In genomic region chr2:156278226-156279017, GRCm38 (mm10) we compare ENCODE assay signal across 8 mouse cellular contexts. TPM values are rescaled to one million over a fixed set of nuclear protein-coding genes. Genes with fewer than 3 reads are reported as not detected.
DNase-seq lines count a peak whose midpoint lies in the region; ATAC-seq and TF ChIP-seq lines count a peak whose summit lies in the region.

No protein-coding gene starts in this region.

- H3K4me3 ChIP-seq in MEL (ENCODE audit: control insufficient read depth in 1 of 2, insufficient read depth in 1 of 2, low read depth in 2 of 2, low read length in 2 of 2), result no peak overlapping the region
- H3K4me3 ChIP-seq in layer of hippocampus, adult 2 months, result no peak overlapping the region
- no peak overlapping the region for H3K4me3 ChIP-seq in lung, adult 2 months (replicated peaks; ENCODE audit: extremely low read depth, low read depth, low read length)

- H3K27me3 ChIP-seq in MEL (ENCODE audit: control insufficient read depth in 1 of 2, insufficient read depth in 2 of 2, low read length in 2 of 2), result no peaks in the 10 kb centered on the region

- TF ChIP-seq CTCF in MEL (IDR thresholded peaks at IDR 0.05 in 2 of 3, conservative IDR thresholded peaks at IDR 0.05 in 1 of 3; ENCODE audit: control insufficient read depth in 1 of 3, insufficient read depth in 1 of 3, low read depth in 2 of 3, low read length in 3 of 3, poor library complexity in 1 of 3, severe bottlenecking in 1 of 3), result peak; percentile 75 to 89 (median 77)
- TF ChIP-seq CTCF in layer of hippocampus, adult 2 months (conservative IDR thresholded peaks at IDR 0.05), result peak; percentile 99
- peak; percentile 82 for TF ChIP-seq CTCF in lung, adult 2 months (IDR thresholded peaks at IDR 0.05; ENCODE audit: insufficient read depth, low read length)

- no peak overlapping the region for H3K9ac ChIP-seq in MEL (ENCODE audit: control insufficient read depth, low read depth, low read length, poor library complexity, severe bottlenecking)

- WGBS in lung, adult 2 months, result 16% methylated on average over 4 of the region's 4 CpGs

- H3K27ac ChIP-seq in MEL (ENCODE audit: control insufficient read depth, low read depth, low read length), result no peak overlapping the region
- H3K27ac ChIP-seq in layer of hippocampus, adult 2 months, result peak overlapping the region; percentile 74

- TF ChIP-seq RAD21 in MEL (IDR thresholded peaks at IDR 0.05; ENCODE audit: low read depth, low read length), result peak; percentile 84

- peaks cover 0 to 7% of the 10 kb centered on the region in 2 experiments; a peak in 3 of 4 replicates for H3K36me3 ChIP-seq in MEL (ENCODE audit: control insufficient read depth in 1 of 2, insufficient read depth in 2 of 2, low read length in 2 of 2)

- no peaks in the 10 kb centered on the region; a peak in 1 of 4 replicates for H3K4me1 ChIP-seq in MEL (ENCODE audit: control insufficient read depth in 1 of 2, insufficient read depth in 2 of 2, low read length in 2 of 2)
- H3K4me1 ChIP-seq in lung, adult 2 months (ENCODE audit: control insufficient read depth, insufficient read depth, low read length), result peaks cover 10% of the 10 kb centered on the region

- peak; percentile 79 for DNase-seq in MEL (ENCODE audit: low read depth, low spot score)
- peak; percentile 76 for DNase-seq in cerebellum, adult 8-10 months
- peak; percentile 85 for DNase-seq in forelimb bud, embryonic 11.5 days (ENCODE audit: low read depth, low spot score)
- DNase-seq in heart, postnatal 4 days, result peak; percentile 86
- peak; percentile 78 to 84 for DNase-seq in layer of hippocampus, adult 2 months (ENCODE audit: low spot score in 2 of 2)
- peak; percentile 76 for DNase-seq in lung, adult 2 months
- DNase-seq in testis, postnatal 14 days (ENCODE audit: low spot score), result peak; percentile 65

- ATAC-seq in neutrophil, adult 5-6 weeks (ENCODE audit: extremely low read depth, insufficient number of reproducible peaks, low FRiP score, poor library complexity, severe bottlenecking), result peak; percentile 89

- TF ChIP-seq POLR2A in MEL (IDR thresholded peaks at IDR 0.05; ENCODE audit: control insufficient read depth in 1 of 2, insufficient read depth in 1 of 2, low read depth in 1 of 2, low read length in 2 of 2, poor library complexity in 1 of 2), result no peak
- TF ChIP-seq POLR2A in lung, adult 2 months (IDR thresholded peaks at IDR 0.05; ENCODE audit: borderline replicate concordance, extremely low read depth, low read depth, low read length), result no peak; the same call in 1 of the 2 replicates

- TF ChIP-seq EP300 in MEL (IDR thresholded peaks at IDR 0.05; ENCODE audit: low read depth in 1 of 2, low read length in 2 of 2), result no peak

- no peaks in the 10 kb centered on the region for H3K79me2 ChIP-seq in MEL (ENCODE audit: control insufficient read depth, insufficient read depth, low read length, poor library complexity)

- no peaks in the 10 kb centered on the region for H3K9me3 ChIP-seq in MEL (replicated peaks; ENCODE audit: insufficient read depth, low read length)

TF ChIP-seq in MEL, 35 proteins besides CTCF, POLR2A, EP300 and RAD21:
- TF ChIP-seq SMC3 (IDR thresholded peaks at IDR 0.05; ENCODE audit: low read depth, low read length) (peak; percentile 84), ZNF384 (IDR thresholded peaks at IDR 0.05; ENCODE audit: low read depth, low read length) (no peak), CHD1 (IDR thresholded peaks at IDR 0.05; ENCODE audit: low read depth, low read length) (no peak), GABPA (IDR thresholded peaks at IDR 0.05; ENCODE audit: low read depth, low read length) (no peak), SIN3A (IDR thresholded peaks at IDR 0.05; ENCODE audit: low read length) (peak; percentile 62), MAZ (IDR thresholded peaks at IDR 0.05; ENCODE audit: low read depth, low read length) (0 out of 2 replicates have a peak, but pooled peaks have one; percentile 37), MXI1 (IDR thresholded peaks at IDR 0.05; ENCODE audit: low read depth, low read length) (no peak), ZC3H11A (IDR thresholded peaks at IDR 0.05; ENCODE audit: low read depth, low read length) (peak; percentile 54), NRF1 (IDR thresholded peaks at IDR 0.05; ENCODE audit: insufficient read depth, low read depth, low read length, poor library complexity, severe bottlenecking) (no peak), MAX (IDR thresholded peaks at IDR 0.05; ENCODE audit: low read length) (no peak), KAT2A (conservative IDR thresholded peaks at IDR 0.05; ENCODE audit: low read depth, low read length) (no peak)

RNA-seq across cellular contexts. Expression of gene Cnbd2, which starts 33.7 kb away (rescaled TPM):
- total RNA-seq in MEL (2012; rRNA removed), result 1.2 and 1.8 TPM in 2 replicates
- polyA plus RNA-seq in MEL (2012; ENCODE audit: insufficient read depth in 1 of 2, insufficient read length in 2 of 2, low read depth in 1 of 2, low replicate concordance in 2 of 2, missing spikeins in 1 of 2), result 1 to 10 TPM in 1 of 2 experiments, not detected in 1; 4.8 TPM
- 1 to 10 TPM in 1 of 2 experiments, under 1 TPM in 1; 0.88 to 1.5 TPM for total RNA-seq in heart, postnatal 4 days (2021)
- total RNA-seq in layer of hippocampus, adult 2 months (2021), result 1 to 10 TPM; 5.1 to 5.4 TPM
- polyA plus RNA-seq in lung, adult 2 months (2012; rRNA removed), result 0.96 and 1.2 TPM in 2 replicates
- 18.7 and 37.0 TPM in 2 replicates for total RNA-seq in neutrophil, adult 5-6 weeks (2017)

RNA-seq across cellular contexts. Expression of gene Scand1, which starts 34.1 kb away (rescaled TPM):
- 37.4 and 49.6 TPM in 2 replicates for total RNA-seq in MEL (2012; rRNA removed)
- polyA plus RNA-seq in MEL (2012; ENCODE audit: insufficient read depth in 1 of 2, insufficient read length in 2 of 2, low read depth in 1 of 2, low replicate concordance in 2 of 2, missing spikeins in 1 of 2), result 10 to 100 TPM in 1 of 2 experiments, not detected in 1; 75.6 TPM
- total RNA-seq in heart, postnatal 4 days (2021), result 10 to 100 TPM; 84.4 to 88.3 TPM
- total RNA-seq in layer of hippocampus, adult 2 months (2021), result 10 to 100 TPM; 86.5 to 97.6 TPM
- 157 and 282 TPM in 2 replicates for polyA plus RNA-seq in lung, adult 2 months (2012; rRNA removed)
- 55.2 and 82.9 TPM in 2 replicates for total RNA-seq in neutrophil, adult 5-6 weeks (2017)
